Mouse (Mus musculus) left cerebral cortex, adult 8-10 months (tissue): ENCODE results near the gene Oasl2. TPM values are rescaled to one million over a fixed set of nuclear protein-coding genes. Genes with fewer than 3 reads are reported as not detected.
"Not testable (repeated sequence)": the region's sequence is repeated elsewhere in the genome, so short reads cannot be mapped to it uniquely, and the experiment has no call there.

Experiments used
- DNase-seq, 2 experiments: peaks; one replicate each; pipeline ENCODE4 v3.0.0; 2022; ENCODE audit warnings: low spot score in 2 of 2
- total RNA-seq, 4 experiments: library from RNA; stranded (reverse); gene quantifications; 2 replicates each; pipeline ENCODE4 v1.2.4; 2022

Gene Oasl2
- 1 to 10 TPM; 2.3 to 6.1 (median 3.9) TPM for total RNA-seq

DNA sequence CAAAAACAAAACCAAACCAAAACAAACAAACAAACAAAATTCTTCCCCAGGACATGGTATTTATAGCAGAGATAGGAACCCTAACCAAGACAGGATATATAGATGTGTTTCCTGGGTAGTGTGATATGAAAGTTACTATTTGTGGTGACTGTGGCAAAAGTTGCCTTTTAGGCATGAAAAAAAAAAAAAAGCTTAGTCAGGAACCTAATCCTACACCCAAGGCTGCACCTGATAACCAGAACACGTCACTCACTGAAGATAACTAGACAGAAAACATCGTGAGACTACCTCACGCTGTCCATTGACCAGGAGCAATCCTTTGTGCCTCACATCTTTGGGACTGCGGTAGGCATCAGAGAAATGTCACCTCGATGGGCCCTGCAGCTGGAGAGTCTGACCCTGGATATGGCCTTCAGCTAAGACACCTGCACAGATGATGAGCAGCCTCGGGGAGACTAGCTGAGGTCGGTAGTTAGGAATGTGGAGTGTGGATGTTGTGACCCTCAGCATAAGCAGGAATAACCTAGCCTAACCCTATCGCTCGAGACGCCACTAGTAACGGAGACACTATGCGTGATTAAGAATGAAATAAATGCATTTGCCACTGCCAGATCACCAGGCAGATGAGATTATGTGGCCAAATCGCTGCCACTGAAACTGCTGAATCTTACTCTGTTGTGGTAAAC is at the start of gene Oasl2:
Gene Oasl2 (plus strand): TSS at position 249 of the 686 bp plus-strand sequence.
- DNase-seq: no peak

DNA sequence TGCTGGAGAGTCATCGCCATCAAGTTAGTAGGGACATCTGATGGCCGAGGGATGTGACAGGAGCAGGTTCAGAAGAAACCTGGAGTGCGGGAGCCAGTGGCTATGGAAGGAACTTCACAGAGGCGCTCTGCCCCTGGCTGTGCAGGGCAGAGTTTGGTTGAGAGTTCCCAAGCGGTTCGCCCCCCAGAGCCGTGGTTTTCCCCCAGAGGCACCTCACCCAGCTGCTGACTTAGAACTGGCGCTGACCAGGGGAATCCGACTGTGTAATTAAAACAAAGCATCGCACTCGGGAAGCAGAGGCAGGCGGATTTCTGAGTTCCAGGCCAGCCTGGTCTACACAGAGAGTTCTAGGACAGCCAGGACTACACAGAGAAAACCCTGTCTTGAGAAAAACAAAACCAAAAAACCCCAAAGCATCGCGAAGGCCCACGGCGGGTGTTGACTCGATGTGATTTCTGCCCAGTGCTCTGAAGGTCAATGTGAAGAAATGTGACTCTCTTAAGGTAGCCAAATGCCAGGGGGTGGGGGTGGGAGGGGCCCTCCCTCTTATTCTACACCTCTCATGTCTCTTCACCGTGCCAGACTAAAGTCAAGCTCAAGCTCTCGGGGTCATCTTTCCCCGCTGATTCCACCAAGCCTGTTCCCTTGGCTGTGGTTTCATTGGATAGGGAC is 45.0 kb upstream of the Oasl2 start:
- DNase-seq: no peak

DNA sequence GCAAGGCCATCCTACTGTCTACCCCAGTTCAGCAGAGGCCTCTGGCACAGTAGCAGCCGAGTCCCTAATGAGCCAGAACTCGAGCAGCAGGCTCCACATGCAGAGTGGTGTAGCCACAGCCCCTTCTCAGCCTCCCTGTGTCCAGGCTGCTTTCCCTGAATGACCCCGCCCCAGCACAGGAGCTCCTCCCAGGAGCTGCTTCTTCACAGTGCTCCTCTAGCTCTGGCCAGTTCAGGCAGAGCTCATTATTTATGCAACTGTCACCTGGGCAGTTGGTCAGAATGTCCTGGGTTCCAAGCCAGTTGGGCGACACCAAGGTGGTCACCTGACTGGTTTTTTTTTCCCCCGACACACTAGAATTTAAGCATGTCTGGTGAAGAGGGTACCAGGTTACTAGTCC is 43.4 kb upstream of the Oasl2 start, which contains the start of gene 4930519G04Rik:
Gene 4930519G04Rik (plus strand): TSS at position 301 of the 400 bp plus-strand sequence.
- DNase-seq: not testable (repeated sequence)

DNA sequence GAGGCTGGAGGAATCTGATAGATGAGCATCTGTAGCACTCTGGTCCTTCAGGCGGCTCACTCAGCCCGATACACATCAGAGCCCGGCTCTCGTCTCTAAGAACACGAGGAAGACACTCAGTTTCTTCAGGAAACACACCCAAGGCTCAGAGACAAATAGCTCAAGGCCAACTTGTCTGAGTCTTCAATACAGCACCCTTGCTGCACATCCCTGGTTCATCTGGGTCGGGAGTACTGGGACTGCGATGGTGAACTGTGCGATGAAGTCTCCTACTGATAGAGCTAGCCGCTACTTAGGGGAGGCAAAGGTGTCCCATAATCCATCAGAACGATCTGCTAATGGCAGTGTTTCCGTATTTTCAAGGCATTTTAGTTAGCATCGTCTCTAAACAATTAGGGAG is 38.2 kb upstream of the Oasl2 start, which contains the start of gene Gm9936:
Gene Gm9936 (minus strand): TSS at position 101 of the 400 bp plus-strand sequence.
- DNase-seq: no peak

DNA sequence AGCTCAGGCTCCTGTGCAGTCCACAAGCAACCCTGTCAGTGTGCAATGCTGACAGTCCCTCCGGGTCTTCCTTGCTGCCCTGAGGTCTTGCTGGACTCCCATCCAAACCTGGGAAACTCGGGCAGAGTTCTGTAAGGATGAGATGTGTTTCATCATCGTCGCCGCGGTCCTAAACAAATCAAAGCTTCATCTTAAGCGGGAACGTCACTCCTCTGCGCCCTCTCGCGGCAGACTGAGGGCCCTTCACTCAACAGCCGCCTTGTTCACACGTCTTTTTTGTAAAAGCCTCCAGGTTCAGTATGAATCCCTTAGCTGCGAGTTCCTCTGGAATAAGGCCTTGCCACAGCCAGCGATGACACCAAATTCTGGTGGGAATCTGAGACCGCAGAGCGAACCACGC is 37.5 kb upstream of the Oasl2 start:
- peak; percentile 21 to 61 for DNase-seq

DNA sequence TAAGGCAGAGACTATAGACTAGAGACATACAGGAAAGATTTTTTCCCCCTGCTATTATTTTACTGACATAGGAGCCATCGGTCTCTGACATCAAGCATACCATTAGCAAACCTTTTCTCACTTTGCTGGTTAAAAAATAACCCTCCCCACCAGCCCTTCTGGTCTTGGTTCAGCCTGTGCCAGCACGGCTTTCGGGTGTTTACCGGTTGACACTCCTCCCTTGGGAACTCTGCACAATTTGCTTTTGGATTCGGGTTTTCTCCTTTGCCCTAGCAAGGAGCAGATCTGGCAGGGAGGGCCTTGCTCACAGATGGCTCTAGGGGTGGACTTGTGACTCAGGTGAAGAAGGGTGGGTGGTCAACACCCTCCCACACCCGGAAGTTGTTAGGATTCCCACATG is 35.0 kb upstream of the Oasl2 start:
- DNase-seq: no peak

DNA sequence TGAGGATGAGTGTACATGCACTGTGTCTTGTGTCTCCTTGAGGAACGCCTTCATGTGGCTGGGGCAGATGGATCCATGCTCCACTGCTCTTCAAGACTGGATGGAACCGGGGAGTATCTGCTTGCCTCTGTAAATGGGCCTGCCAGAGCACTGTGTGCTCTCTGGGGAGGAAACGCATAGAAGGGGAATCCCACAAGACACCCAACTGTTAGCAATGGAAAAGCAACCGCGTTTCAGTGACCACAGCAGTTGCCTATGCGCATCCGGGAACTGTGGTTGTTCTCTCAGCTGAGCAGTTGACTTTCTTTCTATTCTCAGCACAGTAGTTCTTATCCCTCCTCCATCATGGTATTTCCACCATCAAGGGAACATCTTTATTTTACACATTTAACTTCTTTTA is 31.9 kb upstream of the Oasl2 start:
- no peak for DNase-seq

DNA sequence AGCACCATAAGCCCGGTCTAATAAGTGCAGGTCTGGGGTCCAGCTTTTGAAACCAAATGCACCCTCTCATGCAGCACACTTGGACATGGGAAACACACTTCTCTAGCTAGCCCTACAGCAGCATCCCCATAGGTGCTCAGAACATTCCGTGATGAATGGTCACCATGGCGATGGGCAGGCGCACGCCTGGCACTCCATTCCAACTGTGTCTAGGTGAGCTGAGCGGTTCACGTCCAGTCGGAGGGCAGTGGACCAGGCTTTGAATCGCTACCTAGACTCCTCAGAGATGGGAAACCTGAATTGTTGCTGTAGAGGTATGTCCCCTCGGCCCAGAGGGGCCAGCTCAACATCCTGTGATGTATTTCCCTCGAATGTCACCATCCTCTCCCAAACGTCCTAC is 31.5 kb upstream of the Oasl2 start:
- no peak for DNase-seq

DNA sequence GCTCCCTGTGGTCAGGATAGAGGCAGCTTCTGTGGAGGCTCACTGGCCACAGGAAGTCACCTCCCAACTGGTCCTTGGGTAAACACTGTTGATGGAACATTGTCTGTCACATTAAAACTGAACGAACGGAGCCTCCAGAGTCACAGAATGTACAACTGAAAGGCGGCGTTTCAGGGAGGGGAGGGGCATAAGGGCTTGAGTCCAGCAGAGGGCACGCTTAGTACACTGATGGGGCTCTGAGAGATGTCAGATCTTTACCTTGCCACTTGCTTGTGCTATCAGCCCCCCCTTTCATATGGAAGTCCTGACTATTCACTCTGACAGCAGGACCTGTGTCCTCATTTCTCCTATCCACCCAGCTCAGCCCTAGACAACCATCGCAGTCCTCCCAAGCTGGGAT is 20.9 kb upstream of the Oasl2 start:
- DNase-seq: no peak

DNA sequence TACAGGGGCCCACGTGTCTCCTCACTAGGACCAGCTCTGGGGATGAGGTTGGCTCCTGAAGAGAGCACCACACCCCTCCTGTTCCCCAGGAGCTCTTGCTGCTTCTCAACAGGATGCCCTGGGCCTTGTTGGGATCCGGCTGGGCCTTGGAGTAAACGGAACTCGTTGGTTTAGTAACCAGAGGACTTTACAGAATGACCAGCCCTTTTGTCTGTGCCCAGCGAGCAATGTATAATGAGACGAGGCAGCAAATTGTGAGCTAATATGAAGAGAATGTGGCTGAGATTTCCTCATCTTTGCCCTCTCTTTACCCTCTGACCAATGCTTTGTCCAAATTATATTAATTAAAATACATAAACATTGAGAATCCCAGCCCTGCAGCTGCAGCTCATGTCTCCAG is 20.4 kb upstream of the Oasl2 start:
- DNase-seq: no peak

DNA sequence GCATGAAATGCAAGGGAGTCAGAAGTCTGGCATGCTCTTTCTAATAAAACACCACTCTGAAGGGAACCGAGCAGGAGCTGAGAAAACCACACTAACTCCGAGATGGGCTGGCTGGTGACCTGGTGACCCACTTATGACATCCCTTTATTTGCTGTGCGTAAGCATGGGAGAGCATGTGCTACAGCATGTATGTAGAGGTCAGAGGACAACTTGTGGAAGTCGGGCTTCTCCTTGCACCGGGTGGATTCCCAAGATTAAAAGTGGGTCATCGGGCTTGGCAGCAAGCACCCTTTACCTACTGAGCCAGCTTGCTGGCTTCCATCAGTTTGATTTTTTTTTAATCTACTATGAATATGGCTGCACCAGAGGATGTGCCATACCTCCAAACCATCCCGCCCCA is 19.2 kb upstream of the Oasl2 start:
- no peak for DNase-seq

DNA sequence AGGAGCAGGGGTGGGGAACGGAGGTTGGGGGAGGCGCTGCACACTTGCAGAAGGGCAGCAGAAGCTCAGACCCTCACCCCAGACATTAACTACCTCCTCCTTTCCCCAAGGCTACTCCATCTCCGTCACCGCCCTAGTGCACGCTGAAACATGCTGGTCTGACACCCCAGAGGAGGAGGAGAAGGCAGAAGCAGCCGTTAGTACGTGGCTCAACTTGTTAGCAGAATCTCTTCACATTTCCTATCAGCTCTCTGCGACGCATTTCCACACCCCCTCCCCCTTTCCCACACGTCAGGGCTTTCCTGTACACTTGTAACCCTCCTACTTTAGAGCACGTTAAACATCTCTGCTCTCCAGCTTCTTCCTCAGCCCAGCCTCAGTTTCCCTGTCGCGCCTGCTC is 17.3 kb upstream of the Oasl2 start:
- DNase-seq: no peak

DNA sequence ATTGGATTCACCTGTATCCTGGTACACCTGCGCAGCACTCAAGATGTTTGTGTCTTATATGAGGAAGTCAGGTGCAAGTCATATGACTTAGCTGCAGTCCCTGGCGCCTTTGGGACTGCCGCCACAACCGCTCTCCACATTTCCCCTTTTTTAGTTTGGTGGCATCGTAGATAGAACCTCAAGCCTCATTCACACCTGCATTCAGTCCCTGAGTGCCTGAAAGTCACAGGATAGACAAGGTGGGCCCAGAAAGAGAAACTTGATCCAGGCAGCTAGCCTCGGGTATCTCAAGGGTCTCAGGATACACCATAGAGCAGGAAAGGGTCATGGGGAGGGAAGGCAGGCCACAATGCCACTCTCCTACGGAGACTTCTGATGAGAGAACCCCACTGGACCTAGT is 14.4 kb upstream of the Oasl2 start:
- not testable (repeated sequence) for DNase-seq

DNA sequence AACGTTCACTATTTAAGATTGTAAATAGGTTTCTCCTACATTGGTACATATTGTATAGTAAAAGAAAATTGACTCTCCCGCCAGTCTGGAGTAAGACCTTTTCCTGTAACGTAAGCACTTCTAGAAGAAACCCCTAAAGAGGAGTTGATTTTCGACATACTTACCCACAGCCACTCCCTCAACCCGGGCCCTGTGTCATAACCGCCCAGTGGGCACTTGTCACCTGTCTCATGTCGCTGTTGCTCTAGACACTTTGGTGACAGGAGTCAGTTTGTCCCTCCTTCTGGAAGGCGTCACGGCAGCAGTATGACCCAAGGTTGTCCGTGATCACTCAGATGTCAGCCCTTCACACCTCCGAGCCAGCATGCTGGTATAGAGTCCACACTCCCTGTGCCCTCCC is 13.7 kb upstream of the Oasl2 start:
- DNase-seq: no peak

DNA sequence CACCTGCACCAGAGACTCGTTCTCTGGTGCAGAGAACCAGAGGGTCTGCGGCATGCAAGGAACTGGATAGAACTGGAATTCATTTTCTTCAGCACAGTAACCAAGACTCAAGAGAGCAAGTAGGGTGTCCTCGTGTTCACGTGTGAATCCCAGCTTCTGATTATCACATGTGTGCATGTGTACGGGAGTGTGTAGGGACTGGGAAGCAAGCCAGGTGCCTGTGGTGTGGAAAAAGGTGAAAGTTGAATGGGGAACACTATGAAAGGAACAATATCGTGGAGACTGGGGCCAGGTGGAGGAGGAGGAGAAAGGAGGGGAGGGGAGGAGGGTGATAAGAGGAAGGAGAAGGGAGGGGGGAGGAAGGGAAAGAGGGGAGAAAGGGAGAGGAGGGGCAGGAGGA is 9.9 kb upstream of the Oasl2 start:
- no peak for DNase-seq

DNA sequence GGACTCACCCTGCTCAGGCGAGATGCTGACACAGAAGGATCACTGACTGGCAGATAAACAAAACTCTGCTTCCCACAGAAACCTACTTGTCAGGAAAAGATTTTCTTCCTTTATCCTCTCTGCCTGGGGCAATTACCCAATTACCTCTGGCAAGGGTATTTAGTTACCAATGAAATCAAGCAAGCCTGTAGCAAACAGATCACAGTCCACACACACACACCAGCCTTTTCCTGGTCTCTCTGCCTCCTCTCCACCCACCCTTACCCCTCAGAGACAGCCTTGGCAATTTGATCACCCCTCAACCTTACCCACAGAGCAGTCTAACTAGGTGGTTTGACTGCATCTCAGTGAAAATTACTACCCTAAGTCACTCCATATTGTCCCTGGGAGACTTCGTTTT is 7.7 kb upstream of the Oasl2 start:
- DNase-seq: no peak

DNA sequence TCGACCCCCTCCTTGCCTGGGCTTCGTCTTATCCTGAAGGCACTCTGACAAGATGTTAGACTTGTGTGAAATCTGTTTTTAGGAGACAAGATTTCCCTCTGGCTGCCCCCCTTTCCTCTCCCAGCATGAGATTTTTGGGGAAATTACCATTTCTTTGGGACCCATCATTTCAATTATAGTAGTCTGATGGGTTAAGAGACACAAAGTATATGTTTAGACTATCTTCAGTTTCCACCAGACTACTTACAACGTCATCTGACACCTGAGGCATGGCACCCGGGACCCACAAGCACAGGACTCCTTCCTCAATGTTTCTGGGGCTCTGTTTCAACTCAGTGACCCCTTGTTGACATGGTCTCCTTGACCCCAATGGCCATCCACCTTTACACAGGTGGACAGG is 1.2 kb upstream of the Oasl2 start:
- DNase-seq: no peak

DNA sequence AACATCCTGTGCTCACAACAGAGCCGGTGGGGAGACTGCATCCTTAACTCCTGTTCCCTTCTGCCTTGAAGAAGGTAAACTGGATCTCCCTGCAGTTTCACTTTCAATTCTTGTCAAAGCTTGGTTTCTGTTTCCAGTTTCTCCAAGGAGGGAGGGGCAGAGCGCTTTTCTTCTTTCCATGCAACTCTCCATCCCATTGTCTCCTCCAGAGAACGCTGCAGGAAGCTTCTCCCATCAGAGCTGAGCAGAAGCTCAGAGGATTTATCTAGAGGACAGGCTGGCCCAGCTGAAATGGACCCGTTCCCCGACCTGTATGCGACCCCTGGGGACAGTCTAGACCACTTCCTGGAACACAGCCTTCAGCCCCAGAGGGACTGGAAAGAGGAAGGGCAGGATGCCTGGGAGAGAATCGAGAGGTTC is 648 bp downstream of the Oasl2 start:
- DNase-seq: no peak

DNA sequence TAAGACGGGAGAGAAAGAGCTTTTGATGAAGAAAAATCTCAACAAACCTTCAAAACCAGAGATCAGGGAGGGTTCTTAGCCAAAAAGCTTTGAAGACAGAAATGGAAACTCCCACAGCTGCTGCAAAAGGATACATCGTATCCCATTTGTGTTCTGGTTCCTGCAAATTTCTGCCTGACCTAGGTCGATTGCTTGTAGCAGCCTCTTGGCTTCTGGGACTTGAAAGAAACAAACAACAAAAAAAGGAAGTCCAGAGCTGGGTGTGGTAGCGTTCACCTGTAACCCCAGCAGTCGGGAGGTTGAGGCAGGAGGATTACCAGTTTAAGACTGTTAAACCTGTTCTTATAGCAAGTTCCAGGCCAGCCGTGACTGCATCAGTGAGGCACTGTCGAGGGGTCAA is 2.1 kb downstream of the Oasl2 start:
- no peak for DNase-seq

DNA sequence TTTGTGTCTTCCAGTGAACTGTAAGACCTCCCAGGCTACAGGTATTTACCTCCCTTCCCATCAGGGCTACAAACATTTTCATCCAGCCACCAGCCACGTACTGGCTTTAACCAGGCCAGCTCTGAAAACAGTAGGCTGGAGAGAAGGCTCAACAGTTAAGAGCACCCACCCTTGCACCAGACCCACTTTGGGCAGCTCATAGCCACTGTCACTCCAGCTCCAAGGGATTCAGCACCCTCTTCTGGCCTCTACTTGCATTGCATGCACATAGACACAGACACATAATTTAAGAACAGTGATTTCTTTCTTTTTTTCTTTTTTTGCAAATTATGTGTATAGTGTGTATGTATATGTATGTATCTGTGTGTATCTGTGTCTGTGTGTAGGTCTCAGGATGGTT is 5.7 kb downstream of the Oasl2 start:
- no peak for DNase-seq

DNA sequence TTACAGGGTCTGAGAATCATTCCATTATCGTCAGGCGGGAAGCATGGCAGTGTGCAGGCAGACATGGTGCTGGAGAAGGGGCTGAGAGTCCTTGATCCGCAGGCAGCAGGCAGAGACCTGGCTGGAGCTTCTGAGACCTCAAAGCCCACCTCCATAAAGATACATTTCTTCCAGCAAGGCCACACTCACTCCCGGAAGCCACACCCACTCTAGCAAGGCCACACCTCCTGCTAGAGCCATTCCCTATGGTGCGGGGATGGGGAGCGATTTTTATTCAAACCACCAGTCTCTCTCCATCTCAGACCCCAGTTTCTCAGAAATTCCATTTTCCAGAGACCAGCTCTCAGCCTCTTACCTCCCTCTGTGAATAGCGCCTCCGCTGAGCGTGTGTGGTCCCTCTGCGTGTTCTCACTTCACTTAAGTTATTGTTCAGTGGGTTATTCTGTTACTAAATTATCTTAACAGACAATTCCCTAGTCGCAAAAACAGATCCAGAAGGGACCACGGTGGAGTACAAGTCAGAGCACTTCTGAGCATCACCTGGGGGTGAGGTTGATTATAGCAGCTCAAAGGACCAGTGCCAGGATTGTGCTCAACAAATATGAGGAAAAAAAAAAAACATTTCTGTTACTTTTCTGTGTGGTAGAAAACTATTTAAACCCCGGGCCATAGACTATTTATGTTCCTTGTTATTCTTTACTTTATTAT is 12.0 kb downstream of the Oasl2 start:
- DNase-seq: no peak

DNA sequence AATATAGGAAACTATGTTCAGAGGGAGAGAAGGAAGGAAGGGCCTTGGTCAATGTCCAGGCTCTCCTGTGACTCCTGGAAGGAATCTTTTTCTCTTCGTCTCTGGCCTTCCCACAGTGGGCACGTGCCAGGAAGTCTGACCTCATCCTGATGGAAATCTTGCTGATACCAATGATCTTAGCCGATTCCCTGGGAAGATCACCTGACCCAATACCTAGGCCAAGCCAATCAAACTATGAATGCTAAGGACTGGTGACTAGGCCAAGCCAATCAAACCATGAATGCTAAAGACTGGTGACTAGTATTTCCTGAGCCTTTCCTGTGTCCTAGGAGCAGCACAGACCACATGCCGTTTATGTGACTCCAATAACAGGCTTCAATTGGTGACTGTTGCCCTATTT is 16.9 kb downstream of the Oasl2 start:
- DNase-seq: no peak

DNA sequence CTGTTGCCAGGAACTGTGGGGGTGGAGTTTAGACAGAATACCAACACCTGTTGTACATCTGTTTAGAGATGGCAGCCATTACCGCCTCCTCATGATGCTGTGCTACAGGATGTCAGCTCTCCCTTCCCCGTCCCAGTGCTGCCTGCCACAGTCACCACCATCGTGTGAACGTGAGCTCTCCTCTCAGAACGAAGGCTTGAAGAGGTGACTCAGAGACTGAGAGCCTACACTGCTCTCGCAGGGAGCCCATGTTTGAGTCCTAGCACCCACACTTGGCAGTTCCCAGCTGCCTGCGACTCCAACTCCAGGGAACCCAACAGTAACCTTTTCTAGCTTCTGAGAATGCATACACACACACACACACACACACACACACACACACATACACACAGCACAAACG is 18.1 kb downstream of the Oasl2 start:
- peak in 1 of 2 experiments; percentile 72 for DNase-seq
